Mouse (Mus musculus) heart, adult 9 months (tissue): ENCODE data around the gene Slc35g1.
"Not testable (repeated sequence)": the region's sequence is repeated elsewhere in the genome, so short reads cannot be mapped to it uniquely, and the experiment has no call there.

ENCODE experiments used
- DNase-seq, 2 experiments: peaks; one replicate each; pipeline ENCODE4 v3.0.0; 2022; ENCODE audit warnings: low spot score in 2 of 2

Gene Slc35g1

GRCm38 (mm10) chr19:38395701-38396632 lies at the start of gene Slc35g1:
TSS of gene Slc35g1 (plus strand) at chr19:38395980.
- DNase-seq: peak; percentile 15 to 26

DNA sequence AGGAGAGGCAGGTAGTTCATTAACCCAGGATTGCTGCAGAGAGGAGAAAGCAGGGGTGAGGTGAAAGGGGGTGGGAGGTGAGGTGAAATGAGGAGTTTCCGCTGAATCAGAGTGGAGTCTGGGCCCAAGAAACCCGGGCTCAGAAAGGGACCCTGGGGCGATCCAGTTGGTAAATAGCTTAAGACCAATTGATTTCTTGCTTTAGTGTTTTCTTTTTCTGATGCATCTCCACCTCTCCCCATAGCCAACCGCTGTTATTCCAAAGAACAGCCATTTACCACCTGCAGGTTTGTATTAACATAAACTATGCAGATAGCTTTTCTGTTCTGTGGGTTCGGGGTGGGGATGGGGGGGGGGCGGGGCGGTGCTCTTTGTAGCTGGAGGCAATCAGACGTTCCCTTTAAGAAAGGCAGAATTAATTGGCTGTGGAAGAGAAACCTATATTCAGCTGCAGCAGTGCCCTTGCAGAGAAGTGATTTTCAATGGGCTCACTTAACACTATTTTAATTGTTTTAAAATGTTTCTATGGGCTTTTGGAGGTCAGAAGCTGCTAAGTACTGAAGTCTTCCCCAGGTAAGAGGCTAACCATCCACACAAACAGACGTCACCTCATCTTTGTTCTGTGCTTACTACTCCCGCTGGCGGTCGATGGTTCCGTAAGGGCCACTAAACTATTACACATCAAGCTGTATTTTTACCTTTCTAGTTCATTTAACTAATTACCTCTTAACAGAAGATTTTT lies 47.3 kb upstream of the Slc35g1 start:
- no peak for DNase-seq

DNA sequence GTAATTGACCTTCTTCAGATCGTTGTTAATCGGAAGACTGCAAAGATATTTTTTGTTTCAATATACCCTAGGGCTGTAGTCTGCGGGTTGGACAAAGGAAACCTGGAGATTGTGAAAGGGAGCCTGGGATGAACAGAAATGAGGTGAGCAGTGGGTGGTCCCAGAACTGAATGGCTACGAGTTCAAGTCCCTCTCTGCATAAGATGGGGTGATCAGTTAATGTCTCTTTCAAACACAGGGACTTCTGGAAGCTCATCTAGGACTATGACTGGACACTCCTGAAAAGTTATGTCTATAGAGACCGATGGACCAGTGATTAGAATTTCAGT lies 46.8 kb upstream of the Slc35g1 start:
- no peak for DNase-seq

DNA sequence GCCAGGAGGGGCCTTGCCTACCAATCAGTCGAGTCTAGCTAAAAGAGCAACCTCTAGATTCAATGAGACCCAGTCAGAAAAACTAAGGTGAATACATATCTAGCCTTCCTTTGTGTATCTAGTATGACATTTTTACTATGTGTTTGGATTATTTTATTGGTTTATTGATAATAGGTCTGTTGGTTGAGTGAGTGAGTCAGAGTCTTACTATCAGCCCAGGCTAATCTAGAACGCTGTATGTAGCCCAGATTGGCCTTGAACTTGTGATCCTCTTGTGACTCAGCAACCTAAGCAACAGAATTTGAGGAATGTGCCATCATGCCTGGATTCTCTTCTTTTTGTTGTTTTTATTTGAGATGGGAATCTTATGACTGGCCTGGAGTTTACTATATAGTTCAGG lies 44.6 kb upstream of the Slc35g1 start:
- no peak for DNase-seq

- no peak for DNase-seq
Measured at GRCm38 (mm10) chr19:38351728-38352127, 44.1 kb upstream of the Slc35g1 start.

GRCm38 (mm10) chr19:38352495-38353130 lies 43.2 kb upstream of the Slc35g1 start:
- peak in 1 of 2 experiments; percentile 24 for DNase-seq

DNA sequence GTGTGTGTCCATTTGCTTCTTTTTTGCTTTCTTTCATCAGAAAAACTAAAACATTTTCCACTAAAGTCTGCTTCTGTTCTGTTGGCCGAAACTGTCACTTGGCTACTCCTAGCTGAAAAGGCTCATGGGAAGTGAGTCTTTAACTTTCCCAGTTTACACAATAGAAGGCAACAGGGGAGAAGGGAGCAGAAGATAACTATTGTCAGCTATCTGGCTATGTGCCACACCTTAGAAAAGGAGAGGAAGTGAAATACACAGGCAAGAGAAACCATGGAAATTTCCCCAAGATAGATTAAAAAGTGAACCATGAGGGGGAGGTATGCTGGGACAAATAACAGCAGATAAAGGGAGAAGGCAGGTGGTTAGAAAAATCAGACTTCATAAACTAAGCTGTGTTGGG lies 41.5 kb upstream of the Slc35g1 start:
- DNase-seq: no peak

DNA sequence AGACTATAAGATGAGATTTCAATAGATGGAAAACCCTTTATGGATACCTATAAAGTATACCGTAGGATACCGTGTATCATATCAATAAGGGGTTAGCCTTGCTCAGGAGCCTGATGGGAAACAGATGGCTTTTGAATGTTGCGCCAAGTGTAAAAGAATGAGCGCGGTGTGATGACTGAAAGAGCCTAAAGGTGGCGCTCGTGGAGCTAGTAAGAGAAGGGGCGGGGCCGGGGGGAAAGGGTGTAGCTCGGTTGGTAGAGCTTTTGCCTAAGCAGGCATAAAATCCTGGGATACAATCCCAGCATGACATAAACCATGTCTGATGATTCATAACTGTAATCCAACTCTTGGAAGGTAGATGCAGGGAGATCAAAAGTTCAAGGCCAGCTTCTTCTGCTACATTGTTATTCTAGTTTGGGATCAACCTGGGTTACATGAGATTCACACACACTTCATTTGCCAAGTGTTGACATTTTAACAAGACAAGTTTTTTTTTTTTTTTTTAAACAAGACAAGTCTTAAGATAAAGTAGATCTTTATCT lies 40.9 kb upstream of the Slc35g1 start:
- no peak for DNase-seq

DNA sequence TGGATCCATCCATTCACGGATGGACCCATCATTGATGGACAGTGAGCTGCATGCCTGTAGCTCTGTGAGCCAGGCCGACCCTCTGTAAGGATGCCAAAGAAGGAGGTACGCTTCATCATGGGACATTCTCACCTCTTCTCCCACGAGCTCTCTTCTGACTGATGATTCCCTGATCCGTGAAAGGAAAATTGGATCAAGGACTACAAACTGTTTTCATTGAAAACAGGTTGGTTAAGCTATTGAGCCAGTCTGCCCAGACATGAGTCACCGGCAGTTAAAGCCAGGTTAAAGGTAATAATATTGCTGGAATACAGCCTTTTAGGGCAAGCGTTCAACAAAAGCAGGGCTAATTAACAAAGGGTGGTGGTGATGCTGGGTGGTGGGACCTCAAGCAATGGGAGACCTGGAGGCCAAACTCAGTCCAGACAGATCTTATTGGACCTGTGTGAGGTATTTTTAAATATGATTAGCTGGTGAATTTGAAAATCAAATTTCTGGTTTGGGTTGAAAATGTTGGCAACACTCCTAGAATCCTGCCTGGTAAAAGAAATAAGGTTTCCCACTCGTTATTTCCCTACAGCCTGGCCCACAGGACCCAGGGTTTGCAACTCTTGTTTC lies 39.5 kb upstream of the Slc35g1 start:
- DNase-seq: no peak

- no peak for DNase-seq
Measured at GRCm38 (mm10) chr19:38357956-38358623, 37.7 kb upstream of the Slc35g1 start.

GRCm38 (mm10) chr19:38359287-38359686 lies 36.5 kb upstream of the Slc35g1 start:
- DNase-seq: no peak

GRCm38 (mm10) chr19:38361850-38362249 lies 33.9 kb upstream of the Slc35g1 start:
- DNase-seq: no peak

DNA sequence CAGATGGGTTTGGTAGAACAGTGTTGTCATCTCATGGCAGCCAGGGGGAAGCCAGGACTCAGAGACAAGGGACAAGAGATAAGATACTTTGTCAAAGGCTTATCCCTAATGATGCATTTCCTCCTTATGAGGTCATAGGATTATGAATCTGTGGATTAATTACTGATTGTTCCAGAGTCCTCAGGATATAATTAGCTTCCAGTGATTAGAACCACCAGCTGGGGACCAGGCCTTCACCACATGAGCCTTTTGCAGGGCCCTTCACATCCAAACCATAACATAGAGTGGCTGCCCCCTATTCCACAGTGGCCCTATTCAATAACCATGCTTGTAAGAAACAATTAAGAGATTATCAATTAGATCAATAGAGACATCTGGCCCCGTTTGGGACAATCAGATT lies 32.4 kb upstream of the Slc35g1 start:
- no peak for DNase-seq

- no peak for DNase-seq
Measured at GRCm38 (mm10) chr19:38363879-38364659, 31.7 kb upstream of the Slc35g1 start.

GRCm38 (mm10) chr19:38364939-38365614 lies 30.7 kb upstream of the Slc35g1 start:
- no peak for DNase-seq

DNA sequence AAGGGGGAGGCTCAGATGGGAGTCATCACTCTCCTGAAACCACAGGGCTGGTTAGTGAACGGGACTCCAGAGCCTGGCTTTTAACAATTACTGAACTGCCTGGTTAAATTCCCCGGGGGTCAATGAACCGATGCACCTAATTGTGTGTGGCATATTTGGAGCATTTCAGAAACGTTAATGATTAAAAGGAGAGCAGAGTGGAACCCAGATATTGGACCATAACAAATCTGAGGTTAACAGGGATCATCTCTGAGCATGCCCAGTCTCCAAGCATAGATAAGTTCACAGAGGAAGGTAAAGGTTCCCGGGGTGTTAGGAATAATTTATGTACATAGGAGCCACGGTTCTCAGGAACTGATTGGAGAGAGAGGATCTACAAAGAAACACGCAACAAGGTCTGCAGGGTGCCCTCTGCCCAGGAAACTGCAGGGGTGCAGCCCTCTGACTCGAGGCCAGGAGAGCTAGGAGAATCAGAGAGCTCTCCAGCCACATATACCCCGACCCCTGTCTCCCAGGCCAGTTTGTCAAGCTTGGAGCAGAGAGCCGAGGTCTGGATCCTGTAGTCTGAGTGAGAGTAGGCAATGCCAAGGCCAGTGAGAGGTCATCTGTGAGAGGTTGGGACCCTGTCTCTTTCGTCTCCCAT lies 23.2 kb upstream of the Slc35g1 start:
- no peak for DNase-seq

DNA sequence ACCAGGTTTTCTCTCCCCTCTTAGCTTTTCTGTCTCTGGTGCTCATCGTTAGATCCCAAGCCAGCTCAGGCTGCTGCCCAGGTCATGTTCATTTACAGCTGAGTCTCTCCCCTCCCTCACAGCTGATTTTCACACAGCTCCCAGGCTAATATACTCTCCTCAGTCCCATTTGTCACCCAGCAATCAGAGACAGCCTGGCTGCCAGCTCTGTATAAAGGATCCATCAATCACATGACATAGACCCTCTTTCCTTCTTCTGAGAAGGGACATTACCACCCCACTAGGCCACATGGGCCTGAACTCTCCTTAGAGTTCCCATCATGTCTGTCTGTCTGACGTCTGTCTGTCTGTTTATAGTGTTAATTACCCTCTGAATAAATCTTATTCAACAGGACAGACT lies 22.4 kb upstream of the Slc35g1 start:
- DNase-seq: no peak

GRCm38 (mm10) chr19:38383769-38384168 lies 12.0 kb upstream of the Slc35g1 start:
- no peak for DNase-seq

- DNase-seq: not testable (repeated sequence)
Measured at GRCm38 (mm10) chr19:38387021-38387420, 8.8 kb upstream of the Slc35g1 start.
